Mouse (Mus musculus): ENCODE measurements around the gene Acp5.
"Not testable (repeated sequence)": the region's sequence is repeated elsewhere in the genome, so short reads cannot be mapped to it uniquely, and the experiment has no call there.

The Acp5 gene

DNA sequence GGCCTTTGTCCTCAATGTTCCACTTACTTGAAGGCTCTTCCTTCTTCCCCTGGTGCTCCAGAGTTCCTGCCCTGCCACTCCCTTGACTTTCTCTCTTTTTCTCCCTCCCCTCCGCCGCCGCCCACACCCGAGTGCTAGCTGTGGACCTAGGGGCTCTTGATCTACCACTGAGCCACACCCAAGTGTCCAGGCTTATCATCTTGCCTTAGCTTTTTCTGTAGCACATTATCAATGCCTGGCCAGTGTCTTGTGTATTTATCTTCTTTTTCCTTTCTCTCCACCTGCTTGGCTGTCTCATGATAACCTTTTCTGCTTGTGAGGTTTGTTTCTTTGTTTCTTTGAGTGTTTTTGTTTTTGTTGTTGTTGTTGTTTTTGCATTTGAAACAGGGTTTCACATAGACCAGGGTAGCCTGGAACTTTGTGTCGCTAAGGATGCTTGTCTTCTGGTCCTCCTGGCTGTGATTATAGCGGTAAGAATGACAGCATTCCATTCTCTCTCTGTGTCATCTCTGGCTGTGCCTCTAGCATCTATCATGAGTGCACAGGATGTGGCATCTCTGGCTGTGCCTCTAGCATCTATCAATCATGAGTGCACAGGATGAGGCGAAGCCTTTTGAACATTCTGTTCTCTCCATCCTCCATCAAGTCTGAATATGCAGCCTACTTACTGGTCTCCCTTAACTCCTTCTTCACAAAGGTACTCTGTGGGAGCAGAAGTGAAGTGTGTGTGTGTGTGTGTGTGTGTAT, at the start of gene Acp5:
Acp5 (minus strand) TSS at position 68 of the 747 bp plus-strand sequence.
- DNase-seq = no peak

DNA sequence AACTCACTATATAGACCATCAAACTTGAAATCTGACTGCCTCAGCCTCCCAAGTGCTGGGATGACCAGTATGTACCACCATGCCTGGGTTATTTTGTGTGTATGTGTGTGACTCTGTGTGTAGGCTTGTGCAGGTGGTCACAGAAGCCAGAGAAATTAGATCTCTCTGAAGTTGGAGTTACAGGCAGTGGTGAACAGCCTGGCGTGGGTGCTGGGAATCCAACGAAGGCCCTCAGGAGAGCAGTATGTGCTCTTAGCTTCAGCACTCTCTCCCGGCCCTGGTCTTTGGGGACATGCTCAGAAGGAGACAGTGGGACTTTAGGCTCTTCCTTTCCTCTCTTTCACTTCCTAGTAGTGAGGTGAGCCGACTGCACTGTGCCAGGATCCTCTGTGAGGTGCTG, 36.8 kb upstream of the Acp5 start:
- DNase-seq = no peak

GRCm38 (mm10) chr9:22169327-22169726, 33.8 kb upstream of the Acp5 start:
- DNase-seq = no peak

DNA sequence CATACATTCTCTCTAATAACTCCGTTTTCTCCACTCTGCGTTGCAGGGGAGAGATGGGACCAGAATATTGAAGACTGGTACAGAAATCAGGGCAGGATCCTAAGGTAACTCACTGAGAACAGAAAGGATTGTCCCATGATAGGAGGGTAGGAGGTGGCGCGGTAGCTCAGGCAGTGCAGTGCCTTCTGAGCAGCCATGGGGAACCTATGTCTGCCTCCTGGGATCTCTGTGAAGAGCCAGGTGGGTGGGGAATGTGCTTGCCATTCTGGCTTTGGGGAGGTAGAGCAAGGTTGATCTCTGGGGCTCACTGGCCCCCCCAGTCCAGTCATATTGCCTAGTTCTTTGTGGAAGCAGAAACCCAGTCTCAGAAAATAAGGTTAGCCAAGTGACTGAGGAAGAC, 32.2 kb upstream of the Acp5 start:
- no peak for DNase-seq

DNA sequence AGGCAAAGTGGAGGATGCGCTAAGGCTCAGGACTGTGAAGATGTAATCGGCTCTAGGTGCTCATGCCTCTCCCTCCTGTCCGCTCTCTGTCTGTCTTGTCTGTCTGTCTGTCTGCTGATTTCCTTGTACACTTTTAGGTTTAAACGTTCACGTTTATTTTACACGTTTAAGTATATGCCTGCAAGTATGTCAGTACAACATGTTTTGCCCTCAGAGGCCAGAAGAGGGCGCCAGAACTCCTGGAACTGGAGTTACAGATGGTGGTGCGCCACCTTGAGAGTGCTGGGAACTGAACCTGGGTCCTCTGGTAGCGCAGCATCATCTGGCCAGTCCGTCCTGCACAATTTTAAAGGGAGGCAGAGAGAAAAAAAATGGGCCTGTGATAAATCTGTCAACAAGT, 31.2 kb upstream of the Acp5 start:
- no peak for DNase-seq

DNA sequence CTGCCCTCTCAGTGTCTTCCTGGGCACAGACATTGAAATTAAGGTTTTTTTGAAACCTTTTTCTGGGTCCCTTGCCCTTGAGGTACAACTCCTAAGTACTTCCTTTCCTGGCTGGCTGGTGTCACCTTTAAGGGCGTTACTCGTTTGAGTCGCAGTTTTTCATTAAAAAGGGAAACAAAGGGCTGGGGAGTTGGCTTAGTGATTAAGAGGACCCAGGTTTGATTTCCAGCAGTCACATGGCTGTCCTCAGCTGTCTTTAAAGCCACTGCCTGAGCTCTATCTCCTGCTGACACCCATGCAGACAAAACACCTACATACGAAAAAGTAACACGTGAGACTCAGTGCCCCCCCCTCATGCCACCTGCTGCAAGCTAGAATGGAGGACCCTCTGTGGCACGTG, 30.5 kb upstream of the Acp5 start:
- no peak for DNase-seq

DNA sequence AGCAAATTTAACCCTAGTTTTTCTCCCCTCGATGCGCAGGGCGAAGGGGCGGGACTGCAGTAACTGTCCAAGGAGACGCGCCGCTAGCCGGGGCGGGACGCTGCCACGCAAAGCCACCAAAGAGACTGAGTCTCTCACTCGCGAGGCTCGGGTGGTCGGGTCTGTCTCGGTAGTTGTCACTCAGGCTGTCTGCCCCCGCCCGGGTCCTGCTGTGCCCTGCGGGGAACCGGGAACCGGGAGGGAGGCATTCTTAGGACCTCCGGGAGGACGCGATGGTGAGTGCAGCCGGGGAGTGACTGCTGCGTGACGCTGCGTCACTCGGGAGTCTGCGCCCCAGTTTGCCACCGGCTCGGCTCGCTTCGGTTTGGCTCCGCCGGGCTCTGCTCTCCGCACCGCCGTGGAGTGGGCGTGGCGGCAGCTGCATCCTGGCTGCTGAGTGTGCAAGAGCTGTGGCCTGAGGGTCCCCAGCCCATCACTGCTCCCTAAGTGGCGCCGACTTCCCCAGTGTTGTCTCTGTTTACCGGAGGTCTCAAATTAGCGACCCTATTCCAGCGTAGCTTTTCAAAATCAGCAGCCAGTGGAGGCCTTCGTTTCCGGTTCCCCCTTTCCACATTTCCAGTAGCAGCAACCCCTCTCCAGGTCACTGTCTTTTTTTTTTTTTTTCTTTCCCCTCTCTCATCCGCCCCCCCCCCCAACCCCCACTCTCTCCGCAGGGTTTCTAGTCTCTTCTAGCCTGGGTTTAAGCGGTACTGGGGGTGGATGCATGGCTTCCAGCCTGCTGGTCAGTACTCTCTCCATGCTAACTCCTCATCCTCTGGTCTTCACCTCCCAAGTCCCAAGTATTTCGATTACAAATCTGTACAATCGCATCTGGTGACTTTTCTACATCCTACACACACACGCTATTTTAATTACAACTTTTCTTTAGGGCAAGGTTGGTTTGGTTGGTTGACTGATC, 29.5 kb upstream of the Acp5 start:
- DNase-seq = peak; percentile 22 to 34

GRCm38 (mm10) chr9:22162912-22163311, 27.4 kb upstream of the Acp5 start:
- no peak for DNase-seq

DNA sequence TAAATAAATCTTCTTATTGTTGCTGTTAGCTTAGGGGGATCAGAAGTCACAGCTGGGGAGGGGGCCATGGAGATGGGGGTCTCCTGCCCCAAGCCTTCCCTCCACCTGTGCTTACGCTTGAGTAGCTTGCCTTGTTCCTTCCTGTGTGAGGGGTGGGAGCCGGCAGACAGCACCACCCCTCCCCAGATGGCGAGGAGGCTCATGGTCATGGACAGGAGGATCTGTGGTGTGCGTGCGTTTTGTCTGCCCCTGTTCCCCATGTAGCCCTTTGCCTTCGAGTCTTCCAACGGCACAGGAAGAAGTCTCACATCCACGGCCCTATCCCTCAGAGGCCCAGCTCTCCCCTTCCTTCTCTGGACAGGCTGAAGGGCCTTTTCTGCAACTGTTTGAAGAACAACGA, 26.8 kb upstream of the Acp5 start:
- no peak for DNase-seq

- DNase-seq = no peak
Measured at GRCm38 (mm10) chr9:22161299-22161698, 25.8 kb upstream of the Acp5 start.

- no peak for DNase-seq
Measured at GRCm38 (mm10) chr9:22157516-22158265, 22.2 kb upstream of the Acp5 start.

- peak; percentile 99 for DNase-seq
Measured at GRCm38 (mm10) chr9:22156497-22157245, 21.2 kb upstream of the Acp5 start, which contains the start of gene Pigyl. TSS of gene Pigyl (plus strand) at chr9:22156846.

DNA sequence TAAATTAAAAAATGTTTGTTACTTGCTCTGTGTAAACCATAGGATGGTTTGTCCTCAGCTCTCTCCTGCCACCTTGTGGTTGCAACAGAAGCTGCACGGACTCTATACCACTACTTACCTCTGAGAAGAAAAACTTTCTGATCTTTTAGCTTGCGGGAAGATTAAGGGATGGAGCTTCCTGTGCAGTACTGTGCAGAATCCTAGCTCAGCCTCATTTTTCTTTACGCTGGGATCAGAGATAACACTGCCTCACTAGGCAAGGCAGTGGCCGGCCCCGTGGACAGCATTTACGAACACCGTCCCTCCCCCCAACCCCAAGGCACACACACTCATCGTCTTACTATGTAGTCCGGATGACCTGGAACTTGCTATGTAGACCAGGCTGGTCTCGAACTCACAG, 20.1 kb upstream of the Acp5 start:
- DNase-seq = peak; percentile 62 to 74

GRCm38 (mm10) chr9:22153810-22154209, 18.3 kb upstream of the Acp5 start:
- DNase-seq = no peak

DNA sequence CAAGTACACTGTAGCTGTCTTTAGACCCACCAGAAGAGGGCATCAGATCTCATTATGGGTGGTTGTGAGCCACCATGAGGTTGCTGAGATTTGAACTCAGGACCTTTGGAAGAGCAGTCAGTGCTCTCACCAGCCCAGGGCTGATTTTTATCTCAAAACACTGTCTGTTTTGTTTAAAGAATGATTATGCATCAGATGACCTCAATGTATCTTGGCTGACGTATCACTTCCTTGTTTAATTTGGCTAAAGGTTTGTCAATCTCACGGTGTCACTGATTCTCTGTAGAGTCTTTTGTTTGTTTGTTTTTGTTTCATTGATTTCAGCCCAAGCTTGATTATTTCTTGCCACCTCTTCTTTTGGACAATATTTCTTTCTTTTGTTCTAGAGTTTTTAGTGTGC, 15.4 kb upstream of the Acp5 start:
- no peak for DNase-seq

DNA sequence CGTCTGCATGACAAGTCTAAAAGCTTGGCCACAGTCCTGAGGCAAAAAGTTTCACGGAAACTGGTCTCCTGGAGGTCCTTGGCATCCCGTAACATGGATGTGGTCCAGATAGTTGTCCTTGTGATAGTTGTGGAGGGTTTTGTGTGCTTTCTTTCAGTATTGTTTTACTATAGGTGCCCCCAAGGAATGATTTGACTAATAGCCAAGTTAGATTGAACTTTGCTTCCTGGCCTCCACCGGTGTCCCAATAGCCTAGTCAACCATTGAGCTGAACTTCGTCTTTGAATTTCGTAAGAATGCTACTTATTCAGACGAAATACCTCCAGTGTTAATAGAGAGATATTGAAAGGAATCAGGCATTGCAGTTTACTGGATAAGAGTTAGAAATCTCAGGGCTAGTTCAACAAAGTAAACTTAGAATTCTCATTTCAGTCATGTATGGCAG, 14.8 kb upstream of the Acp5 start:
- not testable (repeated sequence) for DNase-seq

- peak; percentile 67 to 76 for DNase-seq
Measured at GRCm38 (mm10) chr9:22149426-22150248, 14.1 kb upstream of the Acp5 start.

GRCm38 (mm10) chr9:22144304-22144965, 8.9 kb upstream of the Acp5 start:
- no peak for DNase-seq

- peak; percentile 82 to 85 for DNase-seq
Measured at GRCm38 (mm10) chr9:22143108-22144037, 7.9 kb upstream of the Acp5 start.

GRCm38 (mm10) chr9:22139746-22140145, 4.2 kb upstream of the Acp5 start:
- no peak for DNase-seq

Data from lung, adult 18-20 months (tissue).